Mouse (Mus musculus): ENCODE data around the gene Spata2.

DNA sequence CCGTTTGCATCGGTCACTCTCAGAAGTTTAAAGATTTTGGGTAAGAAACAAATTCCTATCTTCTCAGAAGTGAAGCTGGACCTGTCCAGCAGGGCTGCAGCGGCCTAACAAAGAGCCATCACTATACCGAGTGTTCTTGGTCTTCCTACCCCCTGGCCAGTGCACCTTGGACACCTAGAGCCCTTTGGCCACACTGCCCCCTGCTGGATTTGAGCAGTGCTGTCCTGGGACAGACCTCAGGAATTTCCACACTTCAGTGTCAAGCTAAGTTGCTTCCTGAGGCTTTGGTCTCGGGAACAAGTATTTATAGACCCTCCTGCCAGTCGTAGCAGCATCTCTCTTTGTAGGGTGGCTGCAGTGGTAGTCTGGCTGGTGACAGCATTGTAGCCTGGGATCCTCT is 29.7 kb downstream of the Spata2 start:
- no peak for TF ChIP-seq EP300 (IDR thresholded peaks at IDR 0.05; ENCODE audit: low read depth)
- TF ChIP-seq CTCF (IDR thresholded peaks at IDR 0.05; ENCODE audit: low read depth): peak; percentile 96
